Mouse (Mus musculus): ENCODE results near the gene Vps13c. TPM values are rescaled to one million over a fixed set of nuclear protein-coding genes. Genes with fewer than 3 reads are reported as not detected.

Vps13c gene
- total RNA-seq, 2 experiments from 2014 or later, result 75.0 to 78.0 TPM

- peak; percentile 61 to 66 for DNase-seq (ENCODE audit: low spot score in 2 of 2)
- intact Hi-C loops (cut with DNase I), result loop anchor here (2.0 to 5.0 kb wide), 2 partner anchors 47 to 144 kb away; no protein-coding TSS in a partner anchor
Measured at GRCm38 (mm10) chr9:67828182-67828581, 12.0 kb upstream of the Vps13c start.

- intact Hi-C loops (cut with DNase I), result no loop called here
- DNase-seq (ENCODE audit: low spot score in 2 of 2), result peak; percentile 49 to 53
Measured at GRCm38 (mm10) chr9:67830411-67831358, 9.5 kb upstream of the Vps13c start.

- intact Hi-C loops (cut with DNase I), result no loop called here
- peak in 1 of 2 experiments; percentile 46 for DNase-seq (ENCODE audit: low spot score in 2 of 2)
Measured at GRCm38 (mm10) chr9:67831359-67832045, 8.7 kb upstream of the Vps13c start.

- no peak for DNase-seq (ENCODE audit: low spot score in 2 of 2)
- intact Hi-C loops (cut with DNase I), result no loop called here
Measured at GRCm38 (mm10) chr9:67832046-67832605, 8.1 kb upstream of the Vps13c start, which contains the start of gene C2cd4a. Gene C2cd4a (minus strand): TSS chr9:67832330.

GRCm38 (mm10) chr9:67834535-67834934 lies 5.7 kb upstream of the Vps13c start:
- intact Hi-C loops (cut with DNase I), result no loop called here
- no peak for DNase-seq (ENCODE audit: low spot score in 2 of 2)

- no peak for DNase-seq (ENCODE audit: low spot score in 2 of 2)
- intact Hi-C loops (cut with DNase I), result no loop called here
Measured at GRCm38 (mm10) chr9:67837311-67837710, 2.9 kb upstream of the Vps13c start.

GRCm38 (mm10) chr9:67842797-67843196 lies 2.6 kb downstream of the Vps13c start:
- intact Hi-C loops (cut with DNase I), result no loop called here
- no peak for DNase-seq (ENCODE audit: low spot score in 2 of 2)

GRCm38 (mm10) chr9:67845012-67845411 lies 4.8 kb downstream of the Vps13c start:
- no peak for DNase-seq (ENCODE audit: low spot score in 2 of 2)
- intact Hi-C loops (cut with DNase I), result no loop called here

GRCm38 (mm10) chr9:67845648-67846047 lies 5.5 kb downstream of the Vps13c start:
- intact Hi-C loops (cut with DNase I), result no loop called here
- no peak for DNase-seq (ENCODE audit: low spot score in 2 of 2)

- DNase-seq (ENCODE audit: low spot score in 2 of 2), result no peak
- intact Hi-C loops (cut with DNase I), result no loop called here
Measured at GRCm38 (mm10) chr9:67846089-67846488, 5.9 kb downstream of the Vps13c start.

- intact Hi-C loops (cut with DNase I), result no loop called here
- no peak for DNase-seq (ENCODE audit: low spot score in 2 of 2)
Measured at GRCm38 (mm10) chr9:67847606-67848005, 7.4 kb downstream of the Vps13c start.

- DNase-seq (ENCODE audit: low spot score in 2 of 2), result no peak
- intact Hi-C loops (cut with DNase I), result no loop called here
Measured at GRCm38 (mm10) chr9:67849397-67849796, 9.2 kb downstream of the Vps13c start.

GRCm38 (mm10) chr9:67849846-67850245 lies 9.7 kb downstream of the Vps13c start:
- intact Hi-C loops (cut with DNase I), result no loop called here
- no peak for DNase-seq (ENCODE audit: low spot score in 2 of 2)

GRCm38 (mm10) chr9:67851150-67851549 lies 11.0 kb downstream of the Vps13c start:
- intact Hi-C loops (cut with DNase I), result no loop called here
- no peak for DNase-seq (ENCODE audit: low spot score in 2 of 2)

- intact Hi-C loops (cut with DNase I), result no loop called here
Measured at GRCm38 (mm10) chr9:67860273-67860672, 20.1 kb downstream of the Vps13c start.

GRCm38 (mm10) chr9:67863332-67863731 lies 23.1 kb downstream of the Vps13c start:
- no peak for DNase-seq (ENCODE audit: low spot score in 2 of 2)

More at GRCm38 (mm10) chr9:67860273-67860672, 20.1 kb downstream of the Vps13c start:
- no peak for DNase-seq (ENCODE audit: low spot score in 2 of 2)

GRCm38 (mm10) chr9:67864011-67864410 lies 23.8 kb downstream of the Vps13c start:
- intact Hi-C loops (cut with DNase I), result no loop called here
- DNase-seq (ENCODE audit: low spot score in 2 of 2), result no peak

More at GRCm38 (mm10) chr9:67863332-67863731, 23.1 kb downstream of the Vps13c start:
- intact Hi-C loops (cut with DNase I), result no loop called here

- intact Hi-C loops (cut with DNase I), result no loop called here
- DNase-seq (ENCODE audit: low spot score in 2 of 2), result no peak
Measured at GRCm38 (mm10) chr9:67865411-67865810, 25.2 kb downstream of the Vps13c start.

- no peak for DNase-seq (ENCODE audit: low spot score in 2 of 2)
- intact Hi-C loops (cut with DNase I), result no loop called here
Measured at GRCm38 (mm10) chr9:67867411-67867810, 27.2 kb downstream of the Vps13c start.
